9 mouse cellular contexts compared by ENCODE assay signal in the genomic region with DNA sequence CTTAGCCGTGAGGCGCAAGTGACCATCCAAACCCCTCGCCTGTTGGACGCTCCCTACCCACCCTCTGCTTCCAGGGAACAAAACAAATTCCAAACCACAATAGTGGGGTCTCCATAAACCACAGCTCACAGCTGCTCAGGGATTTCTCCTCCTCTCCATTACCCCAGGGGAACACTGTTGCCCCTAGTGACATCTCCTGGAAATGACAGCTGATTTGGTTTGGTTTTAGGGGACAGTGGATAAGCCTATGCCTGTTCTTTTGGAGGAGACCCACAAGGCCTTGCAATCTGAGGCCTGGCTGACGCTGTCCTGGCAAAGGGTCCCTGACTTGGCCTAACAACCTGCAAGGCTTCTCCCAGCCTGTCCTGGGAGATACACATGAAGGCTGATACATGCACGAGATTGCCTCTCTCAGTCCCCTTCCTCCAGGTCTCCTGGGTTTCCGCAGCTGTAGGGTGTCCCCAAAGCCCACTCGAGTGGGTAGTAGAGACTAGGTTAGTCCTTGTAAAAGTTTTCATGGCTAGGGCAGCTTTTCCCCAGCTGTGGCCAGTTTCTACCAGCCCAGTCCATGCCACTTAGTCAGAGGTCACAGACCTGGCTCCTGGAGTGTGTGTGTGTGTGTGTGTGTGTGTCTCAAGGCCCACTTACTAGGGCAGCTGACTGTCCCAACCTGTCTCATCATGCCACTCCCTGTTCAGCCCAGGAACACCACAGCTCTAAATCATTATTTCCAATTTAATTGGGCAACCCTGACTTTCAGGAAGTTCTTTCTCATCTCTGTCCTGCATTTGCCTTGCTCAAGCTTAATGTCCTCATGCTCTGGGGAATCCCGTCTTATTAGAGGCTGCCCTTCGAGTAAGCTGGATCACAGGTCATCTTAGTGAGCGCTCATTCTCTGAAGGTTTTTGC. TPM values are rescaled to one million over a fixed set of nuclear protein-coding genes. Genes with fewer than 3 reads are reported as not detected.
DNase-seq lines count a peak whose midpoint lies in the region; ATAC-seq and TF ChIP-seq lines count a peak whose summit lies in the region.
"Had no signal": no experiment of that assay in that cellular context is flagged by ENCODE, and none has a peak within 500 bp of the region (broad histone marks: within the 10 kb centered on the region; RNA-seq: fewer than 3 reads in every experiment).

No protein-coding gene starts in this region.

- H3K9me3 ChIP-seq in hindbrain, embryonic 11.5 days (ENCODE audit: control insufficient read depth, low read length), result no peaks in the 10 kb centered on the region
- no peaks in the 10 kb centered on the region for H3K9me3 ChIP-seq in hindbrain, embryonic 12.5 days (replicated peaks)
- no peaks in the 10 kb centered on the region for H3K9me3 ChIP-seq in lung, postnatal 0 days (ENCODE audit: low read length)

- H3K4me3 ChIP-seq in hindbrain, embryonic 11.5 days (ENCODE audit: low read depth, low read length), result no peak overlapping the region
- H3K4me3 ChIP-seq in hindbrain, embryonic 12.5 days, result no peak overlapping the region
- H3K4me3 ChIP-seq in lung, postnatal 0 days (ENCODE audit: low read depth, low read length), result no peak overlapping the region

- H3K4me1 ChIP-seq in hindbrain, embryonic 11.5 days (replicated peaks; ENCODE audit: control insufficient read depth, insufficient read depth, low read length), result no peaks in the 10 kb centered on the region; the same call in 1 of the 2 replicates
- peaks cover 4% of the 10 kb centered on the region for H3K4me1 ChIP-seq in hindbrain, embryonic 12.5 days
- no peaks in the 10 kb centered on the region; the same call in 1 of the 2 replicates for H3K4me1 ChIP-seq in lung, postnatal 0 days (ENCODE audit: insufficient read depth, low read depth, low read length)

- peaks cover 12% of the 10 kb centered on the region for H3K27me3 ChIP-seq in hindbrain, embryonic 11.5 days (ENCODE audit: control insufficient read depth, insufficient read depth, low read length)
- H3K27me3 ChIP-seq in hindbrain, embryonic 12.5 days, result peaks cover 30% of the 10 kb centered on the region
- H3K27me3 ChIP-seq in lung, postnatal 0 days (replicated peaks; ENCODE audit: insufficient read depth, low read length), result 0 out of 2 replicates have a peak, but pooled peaks cover 6% of the 10 kb centered on the region

- H3K9ac ChIP-seq in hindbrain, embryonic 11.5 days (ENCODE audit: low read depth, low read length), result no peak overlapping the region
- H3K9ac ChIP-seq in hindbrain, embryonic 12.5 days, result no peak overlapping the region
- H3K9ac ChIP-seq in lung, postnatal 0 days (replicated peaks; ENCODE audit: low read depth), result no peak overlapping the region

- WGBS in hindbrain, embryonic 11.5 days, result 64% methylated on average over 11 of the region's 11 CpGs
- WGBS in hindbrain, embryonic 12.5 days, result 65% methylated on average over 11 of the region's 11 CpGs
- WGBS in lung, postnatal 0 days, result 67% methylated on average over 11 of the region's 11 CpGs

- no peak overlapping the region for H3K27ac ChIP-seq in hindbrain, embryonic 11.5 days (ENCODE audit: low read depth, low read length)
- no peak overlapping the region for H3K27ac ChIP-seq in hindbrain, embryonic 12.5 days
- no peak overlapping the region for H3K27ac ChIP-seq in lung, postnatal 0 days (ENCODE audit: low read length)

- ATAC-seq in hindbrain, embryonic 11.5 days (ENCODE audit: low FRiP score), result no peak
- no peak for ATAC-seq in hindbrain, embryonic 12.5 days (ENCODE audit: low FRiP score)
- no peak for ATAC-seq in lung, postnatal 0 days

- DNase-seq in hindbrain, embryonic 11.5 days (ENCODE audit: low spot score), result peak; percentile 51
- DNase-seq in 3T3-L1 (ENCODE audit: low read depth, low spot score) (peak; percentile 51), ES-CJ7 (ENCODE audit: low read depth, low spot score) (peak; percentile 74), MN1 (ENCODE audit: low spot score) (no peak)
- DNase-seq in lung, postnatal 0 days (ENCODE audit: low spot score), result no peak
- DNase-seq in cerebellum, postnatal 36 days, result no peak
- DNase-seq in gastrocnemius, adult 8-10 months (ENCODE audit: low spot score in 2 of 2), result no peak
- DNase-seq: gastrocnemius, postnatal 36 days had no signal

- TF ChIP-seq CTCF in lung, postnatal 0 days (IDR thresholded peaks at IDR 0.05), result peak; percentile 77

- TF ChIP-seq EP300 in lung, postnatal 0 days (IDR thresholded peaks at IDR 0.05), result no peak

- H3K36me3 ChIP-seq in hindbrain, embryonic 11.5 days (ENCODE audit: control insufficient read depth, insufficient read depth, low read length), result no peaks in the 10 kb centered on the region
- no peaks in the 10 kb centered on the region for H3K36me3 ChIP-seq in hindbrain, embryonic 12.5 days
- no peaks in the 10 kb centered on the region for H3K36me3 ChIP-seq in lung, postnatal 0 days (ENCODE audit: insufficient read depth, low read length)

- H3K4me2 ChIP-seq in hindbrain, embryonic 11.5 days (replicated peaks; ENCODE audit: low read depth, low read length), result no peak overlapping the region
- H3K4me2 ChIP-seq in hindbrain, embryonic 12.5 days (replicated peaks), result no peak overlapping the region
- H3K4me2 ChIP-seq in lung, postnatal 0 days (replicated peaks; ENCODE audit: low read depth, low read length), result no peak overlapping the region

RNA-seq across cellular contexts. Expression of a gene that starts 4.7 kb away (rescaled TPM):
- polyA plus RNA-seq in hindbrain, embryonic 11.5 days (2014; fragmentation: Nextera tagmentation; extraction: Ambion mirVana), result 0.06 and 0.19 TPM in 2 replicates
- 0.18 and 0.22 TPM in 2 replicates for polyA plus RNA-seq in hindbrain, embryonic 12.5 days (2016; fragmentation: Nextera tagmentation; extraction: Ambion mirVana)
- polyA plus RNA-seq in lung, postnatal 0 days (2015; fragmentation: Nextera tagmentation; extraction: Ambion mirVana), result 0.50 and 0.82 TPM in 2 replicates
- not detected for total RNA-seq in gastrocnemius, adult 8-10 months (2022)
- total RNA-seq: gastrocnemius, postnatal 36 days had no signal

RNA-seq across cellular contexts. Expression of a gene that starts 36.2 kb away (rescaled TPM):
- polyA plus RNA-seq in hindbrain, embryonic 11.5 days (2014; fragmentation: Nextera tagmentation; extraction: Ambion mirVana), result 25.2 and 25.9 TPM in 2 replicates
- 29.9 and 32.6 TPM in 2 replicates for polyA plus RNA-seq in hindbrain, embryonic 12.5 days (2016; fragmentation: Nextera tagmentation; extraction: Ambion mirVana)
- polyA plus RNA-seq in lung, postnatal 0 days (2015; fragmentation: Nextera tagmentation; extraction: Ambion mirVana), result 107 and 108 TPM in 2 replicates
- 10 to 100 TPM; 13.1 to 22.3 (median 16.3) TPM for total RNA-seq in gastrocnemius, adult 8-10 months (2022)

Comparison
In these comparisons a context has a peak if more than half of its experiments do, and no peak if none do; other contexts are left out.
1. DNase-seq: peak in hindbrain, embryonic 11.5 days (single experiment), 3T3-L1 (single experiment) and ES-CJ7 (single experiment); none in lung, postnatal 0 days (single experiment), cerebellum, postnatal 36 days (0 of 2), MN1 (single experiment) and gastrocnemius, adult 8-10 months (0 of 2).